Mouse (Mus musculus) erythroblast, adult 5-6 weeks (primary cell): Measurements from ENCODE around the gene Tbc1d4. TPM values are rescaled to one million over a fixed set of nuclear protein-coding genes. Genes with fewer than 3 reads are reported as not detected.

Experiments used
- ATAC-seq: replicated peaks from 2 replicates; pipeline ENCODE4 v1.8.0; 2016; ENCODE audit warnings: moderate number of reproducible peaks, mild to moderate bottlenecking, moderate TSS enrichment, inconsistent platforms; ENCODE audit not compliant: poor library complexity, low FRiP score, severe bottlenecking
- total RNA-seq, 2 experiments: library from RNA; stranded (forward) in 1 of 2; stranded (reverse) in 1 of 2; fragments of 150-400 nt in 1 of 2; fragments of 200-764, 138-1000 nt in 1 of 2; gene quantifications; 2 replicates each; pipeline versions ENCODE4 v1.2.3 to v1.2.4; 2015 to 2017; ENCODE audit warnings: low replicate concordance in 2 of 2

Gene Tbc1d4
- total RNA-seq, 2 experiments from 2014 or later: 2.8 to 4.6 TPM

- no peak for ATAC-seq
Observed at GRCm38 (mm10) chr14:101505805-101506204, 103.2 kb downstream of the Tbc1d4 start.

- ATAC-seq: no peak
Observed at GRCm38 (mm10) chr14:101504473-101505200, 104.4 kb downstream of the Tbc1d4 start.

GRCm38 (mm10) chr14:101503168-101503961, 105.6 kb downstream of the Tbc1d4 start:
- ATAC-seq: no peak

DNA sequence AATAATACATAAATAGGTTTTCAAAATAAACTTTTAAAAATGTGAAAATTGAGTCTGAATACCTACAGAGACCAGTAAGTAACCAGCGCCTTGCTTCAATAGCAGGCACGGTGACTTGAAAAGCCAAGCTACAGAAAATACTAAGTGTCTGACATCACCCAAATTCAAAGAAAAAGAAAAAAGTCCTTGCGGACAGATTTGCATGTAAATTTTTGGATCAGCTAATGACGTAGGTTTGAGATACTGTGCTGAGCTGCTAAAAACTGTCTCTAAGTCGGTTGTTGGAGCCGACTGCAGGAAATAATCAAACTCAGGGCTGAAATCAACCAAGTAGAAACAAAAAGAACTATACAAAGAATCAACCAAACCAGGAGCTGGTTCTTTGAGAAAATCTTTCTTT, 107.1 kb downstream of the Tbc1d4 start:
- ATAC-seq: no peak

GRCm38 (mm10) chr14:101501452-101501851, 107.5 kb downstream of the Tbc1d4 start:
- ATAC-seq: no peak

DNA sequence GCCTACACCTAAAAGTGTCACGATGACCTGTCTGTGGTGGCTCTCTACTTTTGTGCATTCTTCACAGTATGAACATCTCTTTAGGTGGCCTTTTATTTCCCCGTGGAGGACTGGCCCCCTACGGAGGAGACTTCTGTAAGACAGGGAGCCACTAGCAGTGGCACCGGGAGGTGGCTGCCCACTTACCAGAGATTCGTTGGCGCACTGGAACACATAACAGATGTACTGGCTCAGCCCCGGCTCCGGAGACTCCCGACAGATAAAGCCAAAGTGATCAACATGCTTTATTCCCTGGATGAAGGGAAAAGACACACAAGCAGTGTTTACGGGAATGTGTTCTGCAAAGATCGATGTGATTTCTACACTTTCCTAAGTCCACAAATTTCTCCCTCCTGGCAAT, 108.2 kb downstream of the Tbc1d4 start:
- no peak for ATAC-seq

GRCm38 (mm10) chr14:101499838-101500237, 109.2 kb downstream of the Tbc1d4 start:
- ATAC-seq: no peak

- no peak for ATAC-seq
Observed at GRCm38 (mm10) chr14:101488264-101488810, 120.7 kb downstream of the Tbc1d4 start.

DNA sequence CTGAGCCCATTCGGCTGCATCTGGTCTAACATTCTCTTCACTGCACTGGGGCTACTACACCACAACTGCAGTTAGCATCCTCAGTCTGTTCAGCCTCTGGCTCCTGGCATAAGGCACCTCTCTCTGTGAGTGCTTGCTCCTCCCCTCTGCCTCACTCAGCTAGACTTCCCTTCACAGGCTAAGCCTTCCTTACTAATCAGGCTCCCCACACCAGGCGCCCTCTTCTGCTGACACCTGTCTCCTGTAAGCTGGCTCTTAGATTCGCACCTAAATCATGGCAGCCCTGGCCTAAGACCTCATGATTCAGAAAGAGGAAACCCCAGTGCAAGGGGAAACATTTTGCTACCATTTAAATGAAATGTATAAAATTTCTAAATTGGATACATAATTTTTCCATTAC, 122.4 kb downstream of the Tbc1d4 start:
- no peak for ATAC-seq

DNA sequence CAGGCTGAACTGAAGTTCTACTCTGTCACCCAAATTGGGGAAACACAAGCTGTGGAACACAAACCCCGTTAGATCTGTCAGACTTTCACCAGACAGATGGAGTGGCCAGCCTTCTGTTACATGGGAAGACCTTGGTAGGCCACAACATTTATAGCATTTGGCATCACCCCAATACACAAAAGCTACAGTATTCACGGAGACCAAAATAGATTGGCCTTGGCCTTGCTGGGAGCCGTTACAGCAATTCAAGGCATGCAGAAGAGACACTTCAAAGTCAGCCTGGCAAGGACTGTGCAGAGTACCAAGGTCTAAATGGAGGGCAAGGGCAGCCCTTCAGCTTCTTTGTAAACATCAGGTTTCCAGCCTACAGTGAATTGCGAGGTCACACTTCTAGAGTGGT, 125.8 kb downstream of the Tbc1d4 start:
- no peak for ATAC-seq

- ATAC-seq: no peak
Observed at GRCm38 (mm10) chr14:101482270-101482669, 126.7 kb downstream of the Tbc1d4 start.

DNA sequence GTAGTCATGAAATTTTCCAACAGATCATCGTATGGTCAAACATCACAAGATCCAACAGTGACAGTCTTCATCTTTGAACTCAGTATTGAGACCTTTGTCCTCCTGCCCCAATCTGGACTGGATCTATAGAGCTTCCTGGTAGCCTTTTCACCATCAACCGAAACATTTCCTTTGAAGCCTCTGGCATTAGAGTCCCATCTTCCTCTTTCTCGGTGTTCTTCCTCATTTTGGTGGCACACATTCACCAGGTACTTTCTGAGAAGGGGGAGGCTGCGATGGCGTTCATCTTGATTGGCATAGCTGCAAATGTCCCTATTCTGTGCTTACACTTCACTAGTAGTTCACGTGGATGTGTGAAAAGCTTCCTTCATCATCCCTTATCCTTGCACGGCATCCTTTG, 127.8 kb downstream of the Tbc1d4 start:
- ATAC-seq: no peak

- no peak for ATAC-seq
Observed at GRCm38 (mm10) chr14:101480541-101480940, 128.4 kb downstream of the Tbc1d4 start.

GRCm38 (mm10) chr14:101477827-101478220, 131.2 kb downstream of the Tbc1d4 start:
- no peak for ATAC-seq

DNA sequence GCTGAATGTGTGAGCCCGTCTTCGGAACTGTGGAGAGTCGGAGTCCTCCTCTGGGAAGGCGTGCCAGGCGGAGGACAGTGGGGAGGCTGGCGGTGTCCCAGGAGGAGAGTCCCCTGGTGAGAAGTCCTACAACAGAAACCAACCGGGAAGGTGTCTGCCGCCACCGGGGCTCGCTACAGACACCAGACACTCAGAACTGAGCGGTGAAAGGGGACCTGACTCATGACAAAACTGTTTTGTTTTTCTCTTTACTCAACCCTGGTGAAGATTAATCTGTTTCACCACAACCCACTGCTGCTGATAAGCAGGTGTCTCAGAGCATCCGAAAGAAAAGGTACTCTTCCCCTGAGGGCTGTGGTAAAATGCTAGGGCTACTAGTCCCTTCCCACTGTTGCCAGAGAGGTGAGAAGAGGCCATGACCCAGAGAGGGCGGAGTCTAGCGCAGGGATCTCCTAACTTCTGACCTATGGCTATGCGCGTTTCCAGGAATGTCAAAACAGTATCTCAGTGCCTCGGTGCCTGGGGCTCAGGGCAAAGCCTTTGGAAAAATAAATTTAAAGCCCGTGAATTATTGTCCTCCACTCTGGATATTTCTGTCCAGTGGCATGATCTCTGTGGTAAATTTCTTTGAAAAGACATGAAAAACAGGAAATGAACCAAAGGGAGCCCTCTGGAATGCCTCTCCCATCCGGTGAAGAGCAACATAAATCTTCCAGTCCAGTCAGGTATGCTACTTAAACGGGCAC, 131.7 kb downstream of the Tbc1d4 start:
- no peak for ATAC-seq

DNA sequence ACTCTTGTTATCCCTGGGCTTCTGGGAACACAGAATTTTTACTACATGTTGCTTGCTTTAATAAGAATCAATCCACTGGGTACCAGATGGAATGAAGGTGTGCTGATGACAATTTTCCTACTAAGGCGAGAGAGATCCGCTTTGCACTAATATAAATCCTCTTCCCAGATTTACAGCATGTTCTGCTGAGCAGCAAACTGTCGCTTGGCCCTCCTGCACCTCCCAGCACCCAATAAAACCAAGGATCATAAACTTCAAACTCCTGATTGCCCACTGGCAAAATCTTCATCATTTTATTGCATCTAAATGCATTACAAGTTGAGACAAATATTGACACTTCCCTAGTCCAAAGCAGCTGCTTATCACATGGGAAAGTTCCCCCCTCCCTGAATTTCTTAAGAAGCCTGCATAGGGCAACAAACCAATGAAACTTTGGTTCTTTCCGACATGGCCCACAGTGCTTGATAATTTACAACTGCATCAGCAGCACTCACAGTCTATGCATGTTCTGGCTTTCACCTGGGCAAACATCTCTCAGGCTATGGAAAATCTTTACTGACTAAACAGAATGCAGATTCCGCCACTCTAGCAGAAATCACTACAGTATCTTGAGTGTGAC, 139.4 kb downstream of the Tbc1d4 start:
- ATAC-seq: no peak

DNA sequence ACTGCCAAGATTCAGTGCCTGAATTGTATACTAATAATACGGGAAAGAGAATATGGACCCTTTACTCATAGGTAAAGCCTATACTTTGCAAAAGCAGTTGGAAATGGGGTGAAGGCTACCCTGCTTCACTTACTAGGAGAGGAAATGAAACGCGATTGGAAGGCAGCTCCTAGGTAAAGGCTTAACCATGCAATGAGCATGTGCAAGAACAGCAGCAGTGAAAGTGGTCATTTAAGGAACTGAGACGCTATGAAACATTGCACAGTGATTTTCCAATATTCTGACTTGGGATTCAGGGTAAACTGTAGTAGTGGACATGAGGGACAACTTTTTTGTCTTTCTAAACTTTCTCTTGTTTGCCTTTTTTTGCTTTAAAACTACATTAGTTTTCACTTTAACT, 140.8 kb downstream of the Tbc1d4 start:
- no peak for ATAC-seq

GRCm38 (mm10) chr14:101467532-101467931, 141.5 kb downstream of the Tbc1d4 start:
- no peak for ATAC-seq

- no peak for ATAC-seq
Observed at GRCm38 (mm10) chr14:101466521-101466920, 142.5 kb downstream of the Tbc1d4 start.

- ATAC-seq: no peak
Observed at GRCm38 (mm10) chr14:101465893-101466292, 143.1 kb downstream of the Tbc1d4 start.
